Mouse (Mus musculus): ENCODE results near the gene Mtg1.

DNA sequence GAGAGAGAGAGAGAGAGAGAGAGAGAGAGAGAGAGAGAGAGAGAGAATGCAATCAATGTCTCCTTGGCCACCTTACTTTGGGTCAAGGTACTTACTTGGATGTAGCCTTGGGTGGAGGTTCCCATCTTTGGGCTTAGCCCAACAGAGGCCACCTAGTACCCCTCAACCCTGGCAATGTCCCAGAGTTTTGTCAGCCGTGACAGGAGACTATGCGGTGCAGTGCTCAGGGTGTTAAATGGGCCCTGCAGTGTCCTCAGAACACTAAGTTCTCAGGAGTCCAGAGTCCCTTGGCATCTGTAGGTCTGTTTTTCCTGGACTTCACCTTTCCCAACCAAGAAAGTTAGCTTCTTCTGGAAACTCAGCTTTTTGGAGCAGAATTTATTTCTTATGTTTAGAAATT, 41.8 kb downstream of the Mtg1 start:
- TF ChIP-seq CHD2 (IDR thresholded peaks at IDR 0.05; ENCODE audit: low read depth, low read length) (no peak), MAFK (IDR thresholded peaks at IDR 0.05; ENCODE audit: insufficient read depth, low read depth, low read length) (no peak)

Measured in ES-E14 (cell line).